Mouse (Mus musculus) lung, embryonic 16.5 days (tissue): ENCODE measurements around the gene Il31. TPM values are rescaled to one million over a fixed set of nuclear protein-coding genes. Genes with fewer than 3 reads are reported as not detected.
A peak's percentile ranks its signal among the peaks of the same experiment; 100 is the strongest.
"Not testable (repeated sequence)": the region's sequence is repeated elsewhere in the genome, so short reads cannot be mapped to it uniquely, and the experiment has no call there.

Experiments
- ATAC-seq: fragments of 200-750 bp; cut with Nextera tagmentation; 2 replicates; pipeline ENCODE4 v1.8.0; 2017; ENCODE audit warnings: low read depth, mild to moderate bottlenecking, moderate library complexity
- H3K27ac ChIP-seq: fragments of 300-500 bp; sonication (generic); 2 replicates; pipeline ENCODE4 v1.5.1; 2014; ENCODE audit warnings: mild to moderate bottlenecking, control low read depth, low read length
- H3K27me3 ChIP-seq: fragments of 300-500 bp; sonication (generic); 2 replicates; pipeline ENCODE4 v1.6.1; 2014; ENCODE audit warnings: low read depth, low read length, mixed read lengths; ENCODE audit not compliant: control insufficient read depth, insufficient read depth
- H3K36me3 ChIP-seq: fragments of 300-500 bp; sonication (generic); 2 replicates; pipeline ENCODE4 v1.6.1; 2014; ENCODE audit warnings: low read length; ENCODE audit not compliant: control insufficient read depth, insufficient read depth
- H3K4me1 ChIP-seq: fragments of 300-500 bp; sonication (generic); replicated peaks from 2 replicates; pipeline ENCODE4 v1.6.1; 2014; ENCODE audit warnings: low read length, mixed read lengths; ENCODE audit not compliant: control insufficient read depth, insufficient read depth
- H3K4me2 ChIP-seq: fragments of 300-500 bp; sonication (generic); 2 replicates; pipeline ENCODE4 v1.6.1; 2014; ENCODE audit warnings: low read depth, low read length, control low read depth
- H3K4me3 ChIP-seq: fragments of 300-500 bp; sonication (generic); 2 replicates; pipeline ENCODE4 v1.5.1; 2014; ENCODE audit warnings: mild to moderate bottlenecking, low read length, control low read depth
- H3K9ac ChIP-seq: fragments of 300-500 bp; sonication (generic); 2 replicates; pipeline ENCODE4 v1.6.1; 2014; ENCODE audit warnings: low read length, control low read depth
- H3K9me3 ChIP-seq: fragments of 300-500 bp; sonication (generic); 2 replicates; pipeline ENCODE4 v1.6.1; 2016; ENCODE audit warnings: low read length; ENCODE audit not compliant: control insufficient read depth
- WGBS: fragments of 180-500 bp; shearing (Covaris S2); extraction: QIAGEN DNeasy Blood & Tissue Kit; methylation state at CpG from one replicate; pipeline ENCODE4 v1.1.7; 2014; 5-methylcytosine and 5-hydroxymethylcytosine counted together
- polyA plus RNA-seq: library from polyadenylated mRNA; unstranded; fragments of >200 nt; fragmentation: Nextera tagmentation; extraction: Ambion mirVana; gene quantifications from 2 replicates; pipeline ENCODE4 v1.2.1, GENCODE M21; 2015

Gene Il31
- polyA plus RNA-seq, 1 experiment from 2014 or later, result not detected

- H3K27ac ChIP-seq, result no peak overlapping the region
- H3K4me2 ChIP-seq, result no peak overlapping the region
- no peaks in the 10 kb centered on the region for H3K9me3 ChIP-seq
- no peak overlapping the region for H3K4me3 ChIP-seq
- WGBS, result 74% methylated on average over 1 of the region's 1 CpGs
- peaks cover 9% of the 10 kb centered on the region; the same call in 1 of the 2 replicates for H3K36me3 ChIP-seq
- no peak overlapping the region for H3K9ac ChIP-seq
- H3K4me1 ChIP-seq, result peaks cover 11% of the 10 kb centered on the region
- ATAC-seq, result no peak
- H3K27me3 ChIP-seq, result no peaks in the 10 kb centered on the region
These were observed 32.3 kb upstream of the Il31 start for GRCm38 (mm10) chr5:123521621-123522020.

DNA sequence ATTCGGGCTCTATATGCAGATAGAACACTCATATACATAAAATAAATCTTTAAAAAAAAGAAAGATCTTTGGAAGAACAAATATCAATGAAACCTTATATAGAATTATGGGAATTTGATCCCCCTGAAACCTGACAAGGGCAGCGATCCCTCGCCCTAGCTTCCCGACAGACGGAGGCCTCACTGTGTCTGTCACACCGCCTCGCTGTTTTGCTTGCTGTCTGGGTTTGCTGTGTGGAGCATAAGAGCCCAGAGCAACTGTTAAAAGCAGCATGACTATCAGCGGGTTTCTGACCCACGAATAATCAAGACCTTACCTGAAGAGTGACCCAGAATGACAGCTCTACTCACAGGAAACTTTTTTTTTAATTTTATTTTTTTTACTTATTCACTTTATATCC is 31.4 kb upstream of the Il31 start:
- Histone ChIP-seq H3K4me2 (no peak overlapping the region), H3K9me3 (no peaks in the 10 kb centered on the region), H3K27ac (no peak overlapping the region), H3K27me3 (no peaks in the 10 kb centered on the region), H3K36me3 (peaks cover 11% of the 10 kb centered on the region; the same call in 1 of the 2 replicates), H3K9ac (no peak overlapping the region), H3K4me3 (no peak overlapping the region), H3K4me1 (peaks cover 11% of the 10 kb centered on the region)
- WGBS, result 86% methylated on average over 9 of the region's 9 CpGs
- no peak for ATAC-seq

DNA sequence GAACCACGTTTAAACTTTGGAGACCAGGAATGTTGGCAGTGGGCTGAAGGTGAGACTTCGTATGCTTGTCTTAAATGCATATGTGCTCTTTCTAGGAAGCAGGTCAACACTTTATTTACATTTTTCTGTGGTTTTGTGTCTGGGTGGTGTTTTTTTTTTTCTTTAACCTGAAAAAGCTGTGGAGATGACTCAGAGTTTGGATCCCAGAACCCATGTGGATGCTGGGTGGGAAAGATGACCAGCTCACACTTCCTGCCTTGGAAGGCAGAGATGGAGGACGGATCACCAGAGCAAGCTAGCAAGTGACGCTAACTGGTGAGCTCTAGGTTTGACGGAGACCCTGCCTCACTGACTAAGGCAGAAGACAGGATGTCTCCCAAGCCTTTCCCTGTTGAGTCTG is 25.6 kb upstream of the Il31 start:
- WGBS, result 80% methylated on average over 5 of the region's 5 CpGs
- H3K27me3 ChIP-seq, result no peaks in the 10 kb centered on the region
- no peak overlapping the region for H3K27ac ChIP-seq
- no peaks in the 10 kb centered on the region for H3K9me3 ChIP-seq
- peaks cover 11% of the 10 kb centered on the region for H3K36me3 ChIP-seq
- no peak for ATAC-seq
- no peaks in the 10 kb centered on the region for H3K4me1 ChIP-seq
- no peak overlapping the region for H3K9ac ChIP-seq
- no peak overlapping the region for H3K4me2 ChIP-seq
- no peak overlapping the region for H3K4me3 ChIP-seq

DNA sequence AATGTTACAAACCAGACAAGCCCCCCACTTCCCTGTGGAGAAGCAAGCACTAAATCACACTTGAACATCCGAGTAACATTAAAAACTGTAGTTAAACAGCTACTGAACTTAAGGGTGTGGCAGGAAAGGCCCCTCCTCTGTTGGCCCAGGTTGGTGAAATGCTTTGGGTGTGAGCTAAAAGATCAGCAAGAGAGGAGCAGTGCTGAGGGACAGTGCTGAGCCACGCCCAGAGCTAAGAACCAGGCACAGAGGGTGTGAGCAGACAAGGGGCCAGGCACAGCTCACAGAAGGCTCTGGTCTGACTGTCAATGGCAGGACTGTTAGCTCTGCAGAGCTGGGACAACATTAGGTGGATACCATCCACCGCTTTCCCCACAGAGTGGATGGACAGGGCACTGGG is 22.8 kb upstream of the Il31 start:
- Histone ChIP-seq H3K36me3 (peaks cover 5% of the 10 kb centered on the region), H3K9me3 (no peaks in the 10 kb centered on the region), H3K9ac (no peak overlapping the region), H3K4me1 (0 out of 2 replicates have a peak, but pooled peaks cover 5% of the 10 kb centered on the region), H3K4me2 (no peak overlapping the region), H3K4me3 (no peak overlapping the region), H3K27ac (no peak overlapping the region), H3K27me3 (peaks cover 7% of the 10 kb centered on the region)
- 61% methylated on average over 3 of the region's 3 CpGs for WGBS
- ATAC-seq, result no peak

DNA sequence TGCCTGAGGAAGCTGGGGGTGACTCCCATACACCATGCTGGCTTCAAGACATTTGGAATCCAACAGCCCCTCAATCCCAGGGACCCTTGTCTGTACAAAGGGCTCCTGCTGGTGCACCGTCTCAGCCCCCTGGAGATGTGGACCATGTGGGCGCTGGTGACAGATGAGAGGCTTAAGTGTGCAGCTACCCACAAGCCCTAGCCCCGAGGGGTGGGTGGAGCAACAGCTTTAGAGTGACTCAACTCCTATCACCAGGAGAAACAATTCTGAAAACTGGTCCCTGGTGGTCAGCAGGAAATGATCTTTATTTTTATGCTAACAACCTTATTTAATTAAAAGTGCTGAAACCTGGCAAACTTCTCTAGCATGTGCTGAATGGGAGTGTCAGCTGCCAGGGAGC is 22.1 kb upstream of the Il31 start:
- 70% methylated on average over 3 of the region's 3 CpGs for WGBS
- not testable (repeated sequence) for H3K9me3 ChIP-seq, ATAC-seq, H3K27me3 ChIP-seq, H3K27ac ChIP-seq, H3K4me3 ChIP-seq, H3K4me2 ChIP-seq, H3K36me3 ChIP-seq, H3K4me1 ChIP-seq, H3K9ac ChIP-seq

DNA sequence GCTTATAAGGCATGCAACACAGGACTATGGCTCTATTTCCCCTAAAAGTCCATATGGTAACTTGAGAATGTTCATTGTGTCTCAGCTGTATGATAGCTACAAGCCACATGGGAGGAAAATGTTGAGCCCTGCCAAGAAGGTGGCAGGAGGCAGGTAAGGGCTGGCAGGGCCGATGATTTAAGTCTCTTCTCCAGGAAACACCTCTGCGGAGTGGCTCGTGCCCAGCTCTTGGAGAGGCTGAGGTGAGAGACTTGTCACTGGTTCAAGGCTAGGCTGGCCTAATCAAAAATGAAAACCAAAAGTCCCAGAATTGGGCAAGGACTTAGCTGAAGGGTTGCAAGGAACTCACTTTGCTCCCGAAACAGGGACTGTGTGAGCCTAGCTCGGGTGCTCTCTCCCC is 20.9 kb upstream of the Il31 start, which contains the start of gene B3gnt4:
TSS of gene B3gnt4 (plus strand) at position 301 of the 400 bp plus-strand sequence.
- peaks cover 8% of the 10 kb centered on the region for H3K27me3 ChIP-seq
- H3K4me1 ChIP-seq, result 0 out of 2 replicates have a peak, but pooled peaks cover 5% of the 10 kb centered on the region

GRCm38 (mm10) chr5:123508921-123509320 is 19.6 kb upstream of the Il31 start:
- ATAC-seq, result 0 out of 2 replicates have a peak, but pooled peaks have one; percentile 5
- Histone ChIP-seq H3K4me2 (peak overlapping the region; percentile 72), H3K4me3 (peak overlapping the region; percentile 55), H3K9ac (peak overlapping the region; percentile 58), H3K36me3 (no peaks in the 10 kb centered on the region; the same call in 1 of the 2 replicates), H3K27ac (no peak overlapping the region), H3K9me3 (no peaks in the 10 kb centered on the region), H3K4me1 (0 out of 2 replicates have a peak, but pooled peaks cover 5% of the 10 kb centered on the region), H3K27me3 (peaks cover 11% of the 10 kb centered on the region)
- WGBS, result 6% methylated on average over 12 of the region's 12 CpGs

More for the DNA sequence above, 20.9 kb upstream of the Il31 start, which contains the start of gene B3gnt4:
- Histone ChIP-seq H3K4me2 (no peak within 1 kb of the TSS), H3K9me3 (no peaks in the 10 kb centered on the region), H3K4me3 (no peak within 1 kb of the TSS), H3K27ac (no peak within 1 kb of the TSS), H3K9ac (no peak within 1 kb of the TSS), H3K36me3 (no peaks in the 10 kb centered on the region; the same call in 1 of the 2 replicates)
- WGBS, result 82% methylated on average over 5 of the region's 5 CpGs
- ATAC-seq, result no peak

- no peak overlapping the region for H3K27ac ChIP-seq
- peak overlapping the region; percentile 72 for H3K4me2 ChIP-seq
- peaks cover 11% of the 10 kb centered on the region for H3K27me3 ChIP-seq
- WGBS, result 1% methylated on average over 59 of the region's 59 CpGs
- H3K4me1 ChIP-seq, result 0 out of 2 replicates have a peak, but pooled peaks cover 5% of the 10 kb centered on the region
- peak; percentile 96 for ATAC-seq
- H3K9me3 ChIP-seq, result no peaks in the 10 kb centered on the region
- H3K4me3 ChIP-seq, result peak overlapping the region; percentile 55
- H3K9ac ChIP-seq, result peak overlapping the region; percentile 58
- no peaks in the 10 kb centered on the region; the same call in 1 of the 2 replicates for H3K36me3 ChIP-seq
These were observed 18.8 kb upstream of the Il31 start for GRCm38 (mm10) chr5:123507936-123508723.

DNA sequence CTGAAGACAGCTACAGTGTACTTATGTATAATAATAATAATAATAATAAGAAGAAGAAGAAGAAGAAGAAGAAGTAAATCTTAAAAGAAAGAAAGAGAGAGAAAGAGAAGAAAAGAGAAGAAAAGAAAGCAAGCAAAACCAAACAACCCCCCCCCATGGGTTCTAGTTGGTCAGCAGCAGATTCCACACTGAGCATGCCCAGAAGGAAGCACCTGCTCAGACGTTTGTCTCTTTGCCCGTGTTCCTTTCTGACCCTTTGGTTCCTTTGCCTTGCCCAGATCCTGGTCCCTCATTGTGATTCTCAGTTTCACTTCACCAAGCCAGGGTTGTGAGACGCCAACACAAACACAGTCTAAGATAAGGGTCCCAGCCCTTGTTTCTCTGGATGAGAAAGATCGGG is 12.7 kb upstream of the Il31 start:
- no peak overlapping the region for H3K27ac ChIP-seq
- H3K4me3 ChIP-seq, result no peak overlapping the region
- H3K27me3 ChIP-seq, result peaks cover 3% of the 10 kb centered on the region; the same call in 1 of the 2 replicates
- no peak for ATAC-seq
- H3K4me1 ChIP-seq, result no peaks in the 10 kb centered on the region; the same call in 1 of the 2 replicates
- H3K9ac ChIP-seq, result no peak overlapping the region
- no peaks in the 10 kb centered on the region for H3K9me3 ChIP-seq
- no peaks in the 10 kb centered on the region for H3K36me3 ChIP-seq
- WGBS, result 52% methylated on average over 4 of the region's 4 CpGs
- no peak overlapping the region for H3K4me2 ChIP-seq
